In the genomic region with DNA sequence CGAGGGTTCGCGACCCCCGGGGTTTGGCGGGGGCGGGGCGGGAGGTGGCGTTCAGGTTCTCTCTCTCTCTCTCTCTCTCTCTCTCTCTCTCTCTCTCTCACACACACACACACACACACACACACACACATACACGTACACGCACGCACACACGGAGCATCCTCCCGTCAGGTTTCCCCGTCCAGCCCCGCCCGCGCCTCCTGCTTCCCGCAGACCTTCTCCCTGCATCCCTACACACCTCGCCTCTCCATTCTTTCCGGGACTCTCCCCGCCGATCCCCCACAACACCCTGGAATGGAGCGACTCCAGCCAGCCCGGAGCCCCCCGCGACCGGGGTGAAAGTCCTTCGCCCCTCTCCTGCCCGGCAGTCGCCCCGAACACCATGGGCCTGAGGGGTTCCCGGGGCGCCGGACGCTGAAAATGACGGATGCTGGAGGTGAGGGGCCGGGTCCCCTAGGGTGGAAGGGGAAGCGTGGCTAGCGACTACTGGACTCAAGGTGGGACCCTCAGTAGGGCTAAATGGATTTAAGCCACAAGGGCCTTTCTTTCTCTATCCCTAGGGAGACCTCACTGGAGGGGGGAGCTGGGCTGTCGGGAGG, we compare ENCODE assay signal across 9 mouse cellular contexts. TPM values are rescaled to one million over a fixed set of nuclear protein-coding genes. Genes with fewer than 3 reads are reported as not detected.
DNase-seq lines count a peak whose midpoint lies in the region; ATAC-seq and TF ChIP-seq lines count a peak whose summit lies in the region.
"Had no signal": no experiment of that assay in that cellular context is flagged by ENCODE, and none has a peak within 500 bp of the region (broad histone marks: within the 10 kb centered on the region; RNA-seq: fewer than 3 reads in every experiment).

No protein-coding gene starts in this region.

- ATAC-seq in forebrain, postnatal 0 days, result peak; percentile 64
- no peak for ATAC-seq in liver, embryonic 11.5 days (replicated peaks; ENCODE audit: low FRiP score)

- no peaks in the 10 kb centered on the region for H3K9me3 ChIP-seq in forebrain, postnatal 0 days (ENCODE audit: low read length)
- no peaks in the 10 kb centered on the region for H3K9me3 ChIP-seq in liver, embryonic 11.5 days (ENCODE audit: control insufficient read depth, low read length)

- peak; percentile 95 for DNase-seq in heart, adult 11 months
- no peak for DNase-seq in heart, adult 9 months (ENCODE audit: low spot score in 2 of 2)
- no peak for DNase-seq in thymus, adult 2 months
- DNase-seq in thymus, postnatal 14 days, result no peak
- DNase-seq in forebrain, postnatal 0 days, result peak; percentile 72
- DNase-seq in liver, embryonic 11.5 days (ENCODE audit: low spot score), result no peak
- DNase-seq in urinary bladder, postnatal 10 days (ENCODE audit: low spot score), result no peak

- H3K4me2 ChIP-seq in forebrain, postnatal 0 days (ENCODE audit: low read depth), result peak overlapping the region; percentile 71
- H3K4me2 ChIP-seq in liver, embryonic 11.5 days, result peak overlapping the region; percentile 96

- H3K4me3 ChIP-seq in thymus, adult 2 months (ENCODE audit: control insufficient read depth, insufficient read depth, low read length), result 0 out of 2 replicates have a peak overlapping the region, but pooled peaks have one; percentile 13
- H3K4me3 ChIP-seq in forebrain, postnatal 0 days (ENCODE audit: low read depth, low read length), result peak overlapping the region; percentile 90
- peak overlapping the region; percentile 91 for H3K4me3 ChIP-seq in liver, embryonic 11.5 days (ENCODE audit: low read depth, low read length)
- H3K4me3 ChIP-seq in small intestine, adult 2 months (ENCODE audit: low read depth, low read length), result peak overlapping the region; percentile 61

- TF ChIP-seq POLR2A in thymus, adult 2 months (IDR thresholded peaks at IDR 0.05; ENCODE audit: control insufficient read depth, extremely low read depth, insufficient read depth, low read length, poor library complexity), result no peak
- TF ChIP-seq POLR2A in small intestine, adult 2 months (IDR thresholded peaks at IDR 0.05; ENCODE audit: low read depth, low read length), result no peak

- TF ChIP-seq CTCF in thymus, adult 2 months (IDR thresholded peaks at IDR 0.05; ENCODE audit: borderline replicate concordance, control insufficient read depth, extremely low read depth, insufficient read depth, low read length, poor library complexity), result no peak
- no peak for TF ChIP-seq CTCF in forebrain, postnatal 0 days (IDR thresholded peaks at IDR 0.05; ENCODE audit: low read depth)
- TF ChIP-seq CTCF in small intestine, adult 2 months (IDR thresholded peaks at IDR 0.05; ENCODE audit: extremely low read depth, insufficient read length, insufficient replicate concordance, low read depth, low read length), result no peak

- WGBS in thymus, adult 2 months, result 19% methylated on average over 37 of the region's 40 CpGs
- 4% methylated on average over 36 of the region's 40 CpGs for WGBS in forebrain, postnatal 0 days
- WGBS in liver, embryonic 11.5 days, result 2% methylated on average over 40 of the region's 40 CpGs
- 9% methylated on average over 32 of the region's 40 CpGs for WGBS in small intestine, adult 2 months

- H3K4me1 ChIP-seq in thymus, adult 2 months (replicated peaks; ENCODE audit: control insufficient read depth, insufficient read depth, low read length), result peaks cover 18% of the 10 kb centered on the region
- H3K4me1 ChIP-seq in forebrain, postnatal 0 days (ENCODE audit: insufficient read depth), result peaks cover 38% of the 10 kb centered on the region
- H3K4me1 ChIP-seq in liver, embryonic 11.5 days (replicated peaks; ENCODE audit: control insufficient read depth, insufficient read depth, low read length), result peaks cover 63% of the 10 kb centered on the region
- H3K4me1 ChIP-seq in small intestine, adult 2 months (ENCODE audit: control insufficient read depth, insufficient read depth, insufficient read length, low read length), result peaks cover 9% of the 10 kb centered on the region; the same call in 1 of the 2 replicates

- peaks cover 16% of the 10 kb centered on the region for H3K27me3 ChIP-seq in thymus, adult 2 months (ENCODE audit: control insufficient read depth, insufficient read depth, low read length)
- H3K27me3 ChIP-seq in forebrain, postnatal 0 days (ENCODE audit: insufficient read depth, low read length), result no peaks in the 10 kb centered on the region
- 0 out of 2 replicates have a peak, but pooled peaks cover 3% of the 10 kb centered on the region for H3K27me3 ChIP-seq in liver, embryonic 11.5 days (replicated peaks; ENCODE audit: control insufficient read depth, insufficient read depth, low read length)
- H3K27me3 ChIP-seq in small intestine, adult 2 months (ENCODE audit: control insufficient read depth, insufficient read depth, low read length), result peaks cover 27% of the 10 kb centered on the region
- H3K27me3 ChIP-seq: Patski had no signal

- peak overlapping the region; percentile 98 for H3K9ac ChIP-seq in forebrain, postnatal 0 days
- peak overlapping the region; percentile 97 for H3K9ac ChIP-seq in liver, embryonic 11.5 days (ENCODE audit: low read depth, low read length)

- H3K36me3 ChIP-seq in thymus, adult 2 months (ENCODE audit: control insufficient read depth, insufficient read depth, low read length), result peaks cover 3% of the 10 kb centered on the region
- peaks cover 18% of the 10 kb centered on the region for H3K36me3 ChIP-seq in forebrain, postnatal 0 days (ENCODE audit: insufficient read depth)
- H3K36me3 ChIP-seq in liver, embryonic 11.5 days (ENCODE audit: control insufficient read depth, insufficient read depth, low read length), result peaks cover 13% of the 10 kb centered on the region
- H3K36me3 ChIP-seq in small intestine, adult 2 months (ENCODE audit: control insufficient read depth, insufficient read depth, low read length), result peaks cover 4% of the 10 kb centered on the region; the same call in 1 of the 2 replicates

- H3K27ac ChIP-seq in thymus, adult 2 months (ENCODE audit: control insufficient read depth, insufficient read depth, low read length), result no peak overlapping the region
- peak overlapping the region; percentile 97 for H3K27ac ChIP-seq in forebrain, postnatal 0 days (ENCODE audit: low read depth, low read length)
- peak overlapping the region; percentile 99 for H3K27ac ChIP-seq in liver, embryonic 11.5 days (ENCODE audit: low read depth, low read length)
- no peak overlapping the region for H3K27ac ChIP-seq in small intestine, adult 2 months (ENCODE audit: insufficient read depth, low read depth, low read length)

RNA-seq across cellular contexts. Expression of gene Samd14, which starts 0.6 kb away (rescaled TPM):
- polyA plus RNA-seq in thymus, adult 2 months (2012; rRNA removed), result 9.3 and 10.1 TPM in 2 replicates
- total RNA-seq in forebrain, postnatal 0 days (2014; rRNA removed), result 145 and 150 TPM in 2 replicates
- 113 and 130 TPM in 2 replicates for polyA plus RNA-seq in forebrain, postnatal 0 days (2015; fragmentation: Nextera tagmentation; extraction: Ambion mirVana)
- 55.8 and 57.8 TPM in 2 replicates for polyA plus RNA-seq in liver, embryonic 11.5 days (2014; fragmentation: Nextera tagmentation; extraction: Ambion mirVana)
- polyA plus RNA-seq in small intestine, adult 2 months (2012; rRNA removed), result 3.3 and 7.2 TPM in 2 replicates

RNA-seq across cellular contexts. Expression of gene Ppp1r9b, which starts 19.4 kb away (rescaled TPM):
- polyA plus RNA-seq in thymus, adult 2 months (2012; rRNA removed), result 112 and 127 TPM in 2 replicates
- total RNA-seq in forebrain, postnatal 0 days (2014; rRNA removed), result 184 and 202 TPM in 2 replicates
- polyA plus RNA-seq in forebrain, postnatal 0 days (2015; fragmentation: Nextera tagmentation; extraction: Ambion mirVana), result 22.3 and 24.9 TPM in 2 replicates
- 21.9 and 27.9 TPM in 2 replicates for polyA plus RNA-seq in liver, embryonic 11.5 days (2014; fragmentation: Nextera tagmentation; extraction: Ambion mirVana)
- 17.0 and 29.4 TPM in 2 replicates for polyA plus RNA-seq in small intestine, adult 2 months (2012; rRNA removed)

RNA-seq across cellular contexts. Expression of gene Pdk2, which starts 30.9 kb away (rescaled TPM):
- polyA plus RNA-seq in thymus, adult 2 months (2012; rRNA removed), result 47.7 and 55.0 TPM in 2 replicates
- 6.9 and 10.2 TPM in 2 replicates for total RNA-seq in forebrain, postnatal 0 days (2014; rRNA removed)
- 31.9 and 38.1 TPM in 2 replicates for polyA plus RNA-seq in forebrain, postnatal 0 days (2015; fragmentation: Nextera tagmentation; extraction: Ambion mirVana)
- 14.9 and 15.2 TPM in 2 replicates for polyA plus RNA-seq in liver, embryonic 11.5 days (2014; fragmentation: Nextera tagmentation; extraction: Ambion mirVana)
- polyA plus RNA-seq in small intestine, adult 2 months (2012; rRNA removed), result 67.7 and 167 TPM in 2 replicates

RNA-seq across cellular contexts. Expression of gene Sgca, which starts 34.1 kb away (rescaled TPM):
- 6.3 and 59.1 TPM in 2 replicates for polyA plus RNA-seq in thymus, adult 2 months (2012; rRNA removed)
- total RNA-seq in forebrain, postnatal 0 days (2014; rRNA removed), result 0.15 TPM in 1 of 2 replicates, not detected in the other
- polyA plus RNA-seq in forebrain, postnatal 0 days (2015; fragmentation: Nextera tagmentation; extraction: Ambion mirVana), result 0.09 and 0.13 TPM in 2 replicates
- polyA plus RNA-seq in liver, embryonic 11.5 days (2014; fragmentation: Nextera tagmentation; extraction: Ambion mirVana), result 0.22 and 0.30 TPM in 2 replicates
- 1.7 and 3.7 TPM in 2 replicates for polyA plus RNA-seq in small intestine, adult 2 months (2012; rRNA removed)

RNA-seq across cellular contexts. Expression of gene Hils1, which starts 42.8 kb away (rescaled TPM):
- 0.12 TPM in 1 of 2 replicates, not detected in the other for polyA plus RNA-seq in thymus, adult 2 months (2012; rRNA removed)
- not detected in 2 replicates for total RNA-seq in forebrain, postnatal 0 days (2014; rRNA removed)
- not detected in 2 replicates for polyA plus RNA-seq in forebrain, postnatal 0 days (2015; fragmentation: Nextera tagmentation; extraction: Ambion mirVana)
- not detected in 2 replicates for polyA plus RNA-seq in liver, embryonic 11.5 days (2014; fragmentation: Nextera tagmentation; extraction: Ambion mirVana)
- 0.14 TPM in 1 of 2 replicates, not detected in the other for polyA plus RNA-seq in small intestine, adult 2 months (2012; rRNA removed)
- polyA plus RNA-seq: Patski had no signal

Comparison
In these comparisons a context has a peak if more than half of its experiments do, and no peak if none do; other contexts are left out.
1. DNase-seq: peak in heart, adult 11 months (single experiment) and forebrain, postnatal 0 days (single experiment); none in heart, adult 9 months (0 of 2), thymus, adult 2 months (single experiment), thymus, postnatal 14 days (single experiment), liver, embryonic 11.5 days (single experiment) and urinary bladder, postnatal 10 days (single experiment).
2. H3K27ac ChIP-seq: peak in forebrain, postnatal 0 days (single experiment) and liver, embryonic 11.5 days (single experiment); none in thymus, adult 2 months (single experiment) and small intestine, adult 2 months (single experiment).
3. H3K4me3 ChIP-seq: peak in every context shown above with its lines; median percentile 91 in liver, embryonic 11.5 days; 90 in forebrain, postnatal 0 days; 61 in small intestine, adult 2 months; 13 in thymus, adult 2 months.